Mouse (Mus musculus): Measurements from ENCODE around the gene Atp6v1e2. TPM values are rescaled to one million over a fixed set of nuclear protein-coding genes. Genes with fewer than 3 reads are reported as not detected.

Gene Atp6v1e2
- total RNA-seq (2014; rRNA removed): not detected in 2 replicates
- 0.15 and 0.21 TPM in 2 replicates for polyA plus RNA-seq (2015; fragmentation: Nextera tagmentation; extraction: Ambion mirVana)

DNA sequence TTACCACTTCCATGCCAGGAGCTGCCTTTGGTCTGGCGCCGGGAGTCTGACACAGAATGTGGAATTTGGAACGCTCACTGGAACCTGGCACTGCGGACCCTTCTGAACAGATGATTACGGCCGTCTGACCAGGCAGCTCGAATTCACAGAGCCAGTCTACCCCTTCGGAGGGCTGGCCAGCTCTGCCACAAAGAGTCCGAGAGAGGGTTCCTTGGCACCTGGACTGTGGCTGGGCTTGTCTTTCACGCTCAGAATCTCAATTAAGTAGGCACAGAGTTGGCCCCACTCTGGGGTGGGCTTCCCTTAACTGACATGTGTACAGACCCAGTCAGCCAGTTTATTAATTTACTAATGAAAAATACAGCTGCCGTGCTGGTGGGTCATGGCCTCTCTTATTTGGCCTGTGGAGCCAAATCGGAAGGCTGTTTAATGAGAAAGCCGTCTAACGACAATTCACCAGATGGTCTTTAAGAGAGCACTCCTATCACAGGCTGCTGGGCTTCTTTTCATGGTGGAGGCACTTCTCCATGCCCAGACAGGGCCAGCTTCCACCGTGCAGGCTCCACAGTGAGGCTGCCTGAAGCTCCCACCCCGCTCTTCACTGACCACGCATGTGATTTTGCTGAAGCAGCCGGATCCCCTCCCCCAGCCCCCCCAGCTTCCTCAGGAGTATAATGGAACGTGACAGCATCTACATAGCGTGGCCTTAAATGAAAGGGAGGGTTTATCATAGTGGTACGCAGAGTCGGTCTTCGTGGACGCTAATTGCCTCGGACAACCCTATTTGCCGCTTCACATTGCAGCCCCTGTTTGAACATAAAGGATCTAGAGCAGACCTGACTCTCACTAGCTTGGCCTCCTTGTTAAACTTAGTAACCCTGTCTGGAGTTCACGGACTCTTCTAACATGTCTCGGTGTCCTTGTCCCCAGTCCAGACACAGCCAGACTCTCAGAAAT, at the start of gene Atp6v1e2:
Gene Atp6v1e2, minus strand, starts transcription at position 58 of the 957 bp plus-strand sequence.
- Histone ChIP-seq H3K27me3 (ENCODE audit: insufficient read depth, low read length) (no peaks in the 10 kb centered on the region; the same call in 1 of the 2 replicates), H3K4me2 (ENCODE audit: low read depth) (no peak within 1 kb of the TSS), H3K4me3 (ENCODE audit: low read depth, low read length) (no peak within 1 kb of the TSS), H3K9me3 (ENCODE audit: low read length) (no peaks in the 10 kb centered on the region), H3K9ac (no peak within 1 kb of the TSS), H3K27ac (ENCODE audit: low read depth, low read length) (peak within 1 kb of the TSS; percentile 57), H3K36me3 (ENCODE audit: insufficient read depth) (no peaks in the 10 kb centered on the region), H3K4me1 (ENCODE audit: insufficient read depth) (no peaks in the 10 kb centered on the region)
- no peak for TF ChIP-seq CTCF (IDR thresholded peaks at IDR 0.05; ENCODE audit: low read depth)
- ATAC-seq (peak; percentile 90), DNase-seq (peak; percentile 62)
- WGBS: 41% methylated on average over 28 of the region's 28 CpGs

DNA sequence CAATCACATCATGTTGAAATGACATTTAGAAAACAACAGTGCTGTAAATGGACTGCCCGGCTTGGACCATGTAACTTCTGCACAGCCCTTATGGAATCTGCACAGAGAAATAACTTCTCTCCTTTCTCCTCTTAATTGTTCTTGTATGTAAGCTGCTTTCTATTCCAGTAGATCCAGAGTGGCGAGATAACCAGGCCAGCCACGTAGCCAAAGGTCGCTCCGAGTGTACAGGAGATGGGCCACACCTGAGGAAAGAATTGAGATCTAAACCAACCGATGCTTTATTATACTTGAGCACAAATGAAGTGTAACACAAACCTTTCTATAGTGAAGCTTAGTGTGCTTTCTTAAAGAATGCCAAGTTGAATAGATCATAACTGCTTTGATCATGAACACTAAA, 49.6 kb upstream of the Atp6v1e2 start:
- Histone ChIP-seq H3K9me3 (ENCODE audit: low read length) (no peaks in the 10 kb centered on the region), H3K27ac (ENCODE audit: low read depth, low read length) (no peak overlapping the region), H3K4me3 (ENCODE audit: low read depth, low read length) (no peak overlapping the region), H3K9ac (no peak overlapping the region), H3K36me3 (ENCODE audit: insufficient read depth) (peaks cover 10% of the 10 kb centered on the region; the same call in 1 of the 2 replicates), H3K4me2 (ENCODE audit: low read depth) (no peak overlapping the region), H3K4me1 (ENCODE audit: insufficient read depth) (no peaks in the 10 kb centered on the region), H3K27me3 (ENCODE audit: insufficient read depth, low read length) (no peaks in the 10 kb centered on the region)
- no peak for TF ChIP-seq CTCF (IDR thresholded peaks at IDR 0.05; ENCODE audit: low read depth)
- ATAC-seq (no peak), DNase-seq (no peak)
- WGBS: 94% methylated on average over 6 of the region's 6 CpGs

DNA sequence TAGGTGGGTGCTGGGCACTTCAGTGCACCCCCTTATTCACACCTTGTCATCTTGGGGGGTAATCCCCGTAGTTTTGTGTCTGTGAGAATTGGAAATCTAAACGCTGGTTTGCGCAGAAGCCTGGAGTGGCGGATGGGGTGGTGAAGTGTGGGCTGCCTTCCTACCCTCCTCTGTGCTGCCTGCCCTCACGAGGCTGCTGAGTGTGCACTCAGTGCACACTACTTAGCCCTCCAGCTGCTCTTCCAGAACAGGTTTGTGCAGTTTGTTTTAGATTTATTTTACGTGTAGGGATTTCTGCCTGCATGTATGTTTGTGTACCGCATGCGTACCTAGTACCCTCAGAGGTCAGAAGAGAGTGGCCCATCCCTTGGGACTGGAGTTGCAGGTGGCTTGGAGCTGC, 43.6 kb upstream of the Atp6v1e2 start:
- H3K4me2 ChIP-seq (ENCODE audit: low read depth): no peak overlapping the region
- no peaks in the 10 kb centered on the region for H3K36me3 ChIP-seq (ENCODE audit: insufficient read depth)
- H3K4me1 ChIP-seq (ENCODE audit: insufficient read depth): peaks cover 6% of the 10 kb centered on the region; the same call in 1 of the 2 replicates
- no peak overlapping the region for H3K9ac ChIP-seq
- no peak overlapping the region for H3K4me3 ChIP-seq (ENCODE audit: low read depth, low read length)
- H3K9me3 ChIP-seq (ENCODE audit: low read length): no peaks in the 10 kb centered on the region
- ATAC-seq (no peak), DNase-seq (no peak)
- H3K27ac ChIP-seq (ENCODE audit: low read depth, low read length): no peak overlapping the region
- no peak for TF ChIP-seq CTCF (IDR thresholded peaks at IDR 0.05; ENCODE audit: low read depth)
- H3K27me3 ChIP-seq (ENCODE audit: insufficient read depth, low read length): no peaks in the 10 kb centered on the region
- WGBS: 89% methylated on average over 8 of the region's 8 CpGs

DNA sequence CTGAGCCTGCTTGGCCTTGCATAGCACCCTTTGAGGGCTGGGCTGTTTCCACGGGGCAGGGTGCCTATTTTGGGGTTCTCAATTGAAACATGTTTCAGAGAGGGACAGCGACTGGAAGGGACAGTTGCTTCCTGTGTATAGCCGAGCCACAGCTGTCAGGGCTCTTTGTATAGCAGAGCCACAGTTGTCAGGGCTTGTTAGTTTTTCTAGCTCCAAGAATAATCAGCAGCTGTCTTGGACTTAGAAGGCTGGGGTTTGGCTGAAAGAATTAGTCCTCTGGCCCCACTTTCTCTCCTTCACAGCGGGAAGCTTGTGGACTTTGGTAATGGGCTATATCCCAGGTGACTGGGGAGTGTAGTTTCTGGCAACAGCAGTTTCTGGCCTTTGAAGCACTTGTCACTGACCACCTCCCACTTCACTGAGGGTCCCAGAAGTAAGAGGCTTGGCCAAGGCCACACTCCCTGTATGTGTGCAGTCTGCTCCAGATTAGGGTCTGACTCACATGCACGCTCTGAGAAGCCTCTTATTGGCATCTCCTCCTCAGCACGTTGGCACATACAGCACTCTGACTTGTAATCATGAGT, 41.0 kb upstream of the Atp6v1e2 start:
- H3K9me3 ChIP-seq (ENCODE audit: low read length): no peaks in the 10 kb centered on the region
- no peak overlapping the region for H3K4me3 ChIP-seq (ENCODE audit: low read depth, low read length)
- ATAC-seq (peak; percentile 58), DNase-seq (no peak)
- 36% methylated on average over 6 of the region's 6 CpGs for WGBS
- no peak overlapping the region for H3K4me2 ChIP-seq (ENCODE audit: low read depth)
- peaks cover 10% of the 10 kb centered on the region; the same call in 1 of the 2 replicates for H3K4me1 ChIP-seq (ENCODE audit: insufficient read depth)
- H3K27me3 ChIP-seq (ENCODE audit: insufficient read depth, low read length): no peaks in the 10 kb centered on the region
- no peak overlapping the region for H3K9ac ChIP-seq
- H3K36me3 ChIP-seq (ENCODE audit: insufficient read depth): no peaks in the 10 kb centered on the region
- no peak for TF ChIP-seq CTCF (IDR thresholded peaks at IDR 0.05; ENCODE audit: low read depth)
- no peak overlapping the region for H3K27ac ChIP-seq (ENCODE audit: low read depth, low read length)

DNA sequence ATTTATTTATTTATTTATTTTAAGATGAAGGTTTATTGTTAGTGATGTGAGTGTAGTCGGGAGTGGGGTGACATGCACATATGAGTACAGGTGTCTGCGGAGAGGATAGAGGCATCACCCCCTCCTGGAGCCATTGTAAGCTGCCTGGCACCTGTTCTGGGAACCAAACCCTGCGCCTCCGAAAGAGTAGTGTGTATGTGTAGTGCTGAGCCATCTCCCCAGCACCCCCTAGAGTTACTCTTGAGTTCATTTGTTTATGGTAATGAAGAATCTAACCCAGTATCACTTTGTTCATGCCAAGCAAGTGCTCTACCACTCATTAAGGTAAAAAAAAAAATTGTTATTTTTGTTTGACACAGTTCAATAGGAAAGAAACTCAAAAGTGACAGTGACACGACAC, 40.5 kb upstream of the Atp6v1e2 start:
- no peaks in the 10 kb centered on the region for H3K9me3 ChIP-seq (ENCODE audit: low read length)
- no peaks in the 10 kb centered on the region for H3K36me3 ChIP-seq (ENCODE audit: insufficient read depth)
- H3K4me2 ChIP-seq (ENCODE audit: low read depth): no peak overlapping the region
- ATAC-seq (peak; percentile 50), DNase-seq (no peak)
- H3K9ac ChIP-seq: no peak overlapping the region
- no peak for TF ChIP-seq CTCF (IDR thresholded peaks at IDR 0.05; ENCODE audit: low read depth)
- WGBS: 77% methylated on average over 5 of the region's 5 CpGs
- H3K27me3 ChIP-seq (ENCODE audit: insufficient read depth, low read length): no peaks in the 10 kb centered on the region
- no peak overlapping the region for H3K4me3 ChIP-seq (ENCODE audit: low read depth, low read length)
- peaks cover 10% of the 10 kb centered on the region; the same call in 1 of the 2 replicates for H3K4me1 ChIP-seq (ENCODE audit: insufficient read depth)
- no peak overlapping the region for H3K27ac ChIP-seq (ENCODE audit: low read depth, low read length)

DNA sequence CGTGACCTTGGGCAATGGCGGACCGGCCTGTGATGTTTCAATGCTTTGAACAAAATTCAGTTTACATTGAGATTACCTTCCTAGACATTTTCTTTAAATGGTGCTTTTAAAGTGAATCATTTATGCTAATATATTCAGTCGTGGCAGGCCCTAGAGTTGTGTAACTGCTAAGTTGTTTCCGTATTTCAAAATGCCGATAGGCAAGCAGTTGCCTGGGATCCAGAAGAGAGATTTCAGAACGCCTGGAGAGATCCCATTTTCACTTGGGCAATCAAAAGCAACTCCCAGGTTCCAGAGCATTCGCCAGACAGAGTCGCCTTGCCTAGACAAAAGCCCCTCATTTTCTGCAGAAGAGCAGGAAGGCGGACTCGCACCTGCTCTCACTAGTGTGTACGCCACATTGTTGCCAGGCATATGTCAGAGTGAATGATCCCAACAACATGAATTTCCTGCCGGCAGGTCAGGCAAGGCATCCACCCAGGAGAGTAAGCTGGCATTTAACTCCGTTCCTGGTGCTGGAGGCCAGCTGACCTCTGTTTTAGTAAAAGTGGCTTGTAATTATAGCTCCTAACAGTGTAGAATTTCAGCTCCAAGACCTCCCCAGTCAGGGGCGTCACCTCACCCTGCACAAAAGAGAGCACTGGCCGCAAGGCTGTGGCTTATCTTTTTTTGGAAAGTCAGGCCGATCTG, 38.9 kb upstream of the Atp6v1e2 start:
- peak; percentile 26; the same call in 1 of the 2 replicates for ATAC-seq
- Histone ChIP-seq H3K9me3 (ENCODE audit: low read length) (no peaks in the 10 kb centered on the region), H3K4me3 (ENCODE audit: low read depth, low read length) (no peak overlapping the region), H3K36me3 (ENCODE audit: insufficient read depth) (no peaks in the 10 kb centered on the region), H3K27ac (ENCODE audit: low read depth, low read length) (peak overlapping the region; percentile 40; the same call in 1 of the 2 replicates), H3K4me2 (ENCODE audit: low read depth) (no peak overlapping the region), H3K9ac (0 out of 2 replicates have a peak overlapping the region, but pooled peaks have one; percentile 18), H3K27me3 (ENCODE audit: insufficient read depth, low read length) (no peaks in the 10 kb centered on the region), H3K4me1 (ENCODE audit: insufficient read depth) (peaks cover 10% of the 10 kb centered on the region; the same call in 1 of the 2 replicates)
- no peak for DNase-seq
- TF ChIP-seq CTCF (IDR thresholded peaks at IDR 0.05; ENCODE audit: low read depth): no peak
- WGBS: 29% methylated on average over 17 of the region's 17 CpGs

Measured in forebrain, postnatal 0 days (tissue).